Mouse (Mus musculus) stomach, adult 2 months (tissue): Measurements from ENCODE around the gene Skint4. TPM values are rescaled to one million over a fixed set of nuclear protein-coding genes. Genes with fewer than 3 reads are reported as not detected.

Source experiments
- polyA plus RNA-seq: library from polyadenylated mRNA; depleted of rRNA; stranded (reverse); fragments of >200 nt; gene quantifications from 2 replicates; pipeline ENCODE4 v1.2.3, GENCODE M21; 2012; rRNA removed

The Skint4 gene
- polyA plus RNA-seq: not detected in 2 replicates

DNA sequence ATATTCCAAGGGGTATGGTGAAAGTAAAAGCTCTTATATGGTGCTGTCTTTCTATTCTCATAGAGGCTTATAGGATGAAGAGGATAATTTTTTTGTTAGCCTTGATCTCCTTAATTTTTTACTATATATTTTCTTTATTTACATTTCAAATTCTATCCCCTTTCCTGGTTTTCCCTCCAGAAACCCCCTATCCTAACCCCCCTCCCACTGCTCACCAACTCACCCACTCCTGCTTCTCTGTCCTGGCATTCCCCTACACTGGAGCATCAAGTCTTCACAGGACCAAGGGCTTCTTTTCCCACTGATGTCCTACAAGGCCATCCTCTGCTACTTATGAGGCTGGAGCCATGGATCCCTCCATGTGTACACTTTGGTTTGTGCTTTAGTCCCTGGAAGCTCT is at the start of gene Skint4:
TSS of gene Skint4 (plus strand) at position 301 of the 400 bp plus-strand sequence.

Other genes starting within 250 kb of the Skint4 start
- 3.8 and 5.8 TPM in 2 replicates for gene Slc5a9, start 169.1 kb upstream of the Skint4 start, polyA plus RNA-seq
- 0.03 TPM in 1 of 2 replicates, not detected in the other for gene Skint8, start 152.6 kb upstream of the Skint4 start, polyA plus RNA-seq
- not detected in 2 replicates for gene Skint7, start 99.1 kb upstream of the Skint4 start, polyA plus RNA-seq
- not detected in 2 replicates for gene Skint1, start 65.7 kb upstream of the Skint4 start, polyA plus RNA-seq
- 0.16 and 0.21 TPM in 2 replicates for gene Skint3, start 160.2 kb downstream of the Skint4 start, polyA plus RNA-seq